Mouse (Mus musculus) forebrain, embryonic 13.5 days (tissue): ENCODE measurements around the gene Siglec1. TPM values are rescaled to one million over a fixed set of nuclear protein-coding genes. Genes with fewer than 3 reads are reported as not detected.
"Not testable (repeated sequence)": the region's sequence is repeated elsewhere in the genome, so short reads cannot be mapped to it uniquely, and the experiment has no call there.

Experiments
- ATAC-seq: fragments of 200-750 bp; cut with Nextera tagmentation; 2 replicates; pipeline ENCODE4 v1.8.0; 2017
- H3K27ac ChIP-seq: fragments of 300-500 bp; sonication (generic); 2 replicates; pipeline ENCODE4 v1.5.1; 2015; ENCODE audit warnings: inconsistent platforms, mild to moderate bottlenecking, moderate library complexity
- H3K27me3 ChIP-seq: fragments of 300-500 bp; sonication (generic); 2 replicates; pipeline ENCODE4 v1.6.1; 2015; ENCODE audit warnings: mild to moderate bottlenecking, inconsistent platforms
- H3K36me3 ChIP-seq: fragments of 300-500 bp; sonication (generic); 2 replicates; pipeline ENCODE4 v1.6.1; 2015; ENCODE audit warnings: mild to moderate bottlenecking, inconsistent platforms; ENCODE audit not compliant: poor library complexity, severe bottlenecking
- H3K4me1 ChIP-seq: fragments of 300-500 bp; sonication (generic); 2 replicates; pipeline ENCODE4 v1.6.1; 2015; ENCODE audit warnings: inconsistent platforms
- H3K4me2 ChIP-seq: fragments of 300-500 bp; sonication (generic); 2 replicates; pipeline ENCODE4 v1.6.1; 2015; ENCODE audit warnings: inconsistent platforms, mild to moderate bottlenecking, moderate library complexity
- H3K4me3 ChIP-seq: fragments of 300-500 bp; sonication (generic); 2 replicates; pipeline ENCODE4 v1.5.1; 2015; ENCODE audit warnings: mild to moderate bottlenecking, inconsistent platforms
- H3K9ac ChIP-seq: fragments of 300-500 bp; sonication (generic); 2 replicates; pipeline ENCODE4 v1.6.1; 2015; ENCODE audit warnings: mild to moderate bottlenecking, inconsistent platforms
- H3K9me3 ChIP-seq: fragments of 300-500 bp; sonication (generic); replicated peaks from 2 replicates; pipeline ENCODE4 v1.6.1; 2016; ENCODE audit warnings: inconsistent platforms
- WGBS: fragments of 180-500 bp; shearing (Covaris S2); methylation state at CpG from one replicate; pipeline ENCODE4 v1.1.7; 2015; 5-methylcytosine and 5-hydroxymethylcytosine counted together
- polyA plus RNA-seq: library from polyadenylated mRNA; unstranded; fragments of >200 nt; fragmentation: Nextera tagmentation; extraction: Ambion mirVana; gene quantifications from 2 replicates; pipeline ENCODE4 v1.2.1, GENCODE M21; 2015

Siglec1 gene
- polyA plus RNA-seq, 1 experiment from 2014 or later: 0.08 TPM

- H3K27ac ChIP-seq: no peak overlapping the region; the same call in 1 of the 2 replicates
Observed at GRCm38 (mm10) chr2:131040854-131041825, 45.4 kb downstream of the Siglec1 start.

DNA sequence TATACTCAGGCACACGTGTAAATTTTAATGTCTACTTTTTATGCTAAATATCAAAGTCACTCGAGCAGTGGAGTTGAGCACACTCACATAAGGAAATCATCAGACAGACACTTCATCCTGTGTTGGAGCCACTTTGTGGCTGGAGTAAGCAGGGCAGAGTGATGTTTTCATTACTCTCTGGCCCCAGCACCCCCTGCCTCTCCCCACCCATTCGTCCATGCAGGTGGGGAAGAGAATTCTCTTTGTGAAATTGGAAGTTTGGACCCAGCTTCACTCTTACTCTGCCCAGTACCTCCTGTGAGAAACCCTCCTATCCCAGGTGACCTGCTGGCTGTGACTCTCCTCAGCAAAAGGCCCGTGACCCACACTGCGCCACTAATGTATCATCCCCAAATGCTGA lies 47.9 kb downstream of the Siglec1 start:
- 0 out of 2 replicates have a peak, but pooled peaks cover 2% of the 10 kb centered on the region for H3K9me3 ChIP-seq
- no peak overlapping the region for H3K4me3 ChIP-seq
- H3K4me1 ChIP-seq: peaks cover 18% of the 10 kb centered on the region
- H3K9ac ChIP-seq: no peak overlapping the region
- H3K27me3 ChIP-seq: peaks cover 44% of the 10 kb centered on the region
- no peak overlapping the region for H3K27ac ChIP-seq
- H3K4me2 ChIP-seq: no peak overlapping the region
- H3K36me3 ChIP-seq: no peaks in the 10 kb centered on the region
- WGBS: 80% methylated on average over 5 of the region's 5 CpGs
- no peak for ATAC-seq

More at GRCm38 (mm10) chr2:131040854-131041825, 45.4 kb downstream of the Siglec1 start:
- Histone ChIP-seq H3K9me3 (no peaks in the 10 kb centered on the region), H3K4me3 (peak overlapping the region; percentile 55), H3K9ac (peak overlapping the region; percentile 68), H3K36me3 (no peaks in the 10 kb centered on the region), H3K4me1 (peaks cover 18% of the 10 kb centered on the region), H3K27me3 (peaks cover 44% of the 10 kb centered on the region), H3K4me2 (peak overlapping the region; percentile 78)
- peak; percentile 87 for ATAC-seq
- 3% methylated on average over 106 of the region's 115 CpGs for WGBS

- no peak for ATAC-seq
- no peak overlapping the region for H3K9ac ChIP-seq
- H3K36me3 ChIP-seq: no peaks in the 10 kb centered on the region
- H3K27ac ChIP-seq: no peak overlapping the region
- peaks cover 7% of the 10 kb centered on the region; the same call in 1 of the 2 replicates for H3K9me3 ChIP-seq
- H3K4me3 ChIP-seq: no peak overlapping the region
- no peak overlapping the region for H3K4me2 ChIP-seq
- peaks cover 18% of the 10 kb centered on the region for H3K4me1 ChIP-seq
- H3K27me3 ChIP-seq: peaks cover 42% of the 10 kb centered on the region
- 90% methylated on average over 6 of the region's 6 CpGs for WGBS
Observed at GRCm38 (mm10) chr2:131038197-131038596, 48.4 kb downstream of the Siglec1 start.

DNA sequence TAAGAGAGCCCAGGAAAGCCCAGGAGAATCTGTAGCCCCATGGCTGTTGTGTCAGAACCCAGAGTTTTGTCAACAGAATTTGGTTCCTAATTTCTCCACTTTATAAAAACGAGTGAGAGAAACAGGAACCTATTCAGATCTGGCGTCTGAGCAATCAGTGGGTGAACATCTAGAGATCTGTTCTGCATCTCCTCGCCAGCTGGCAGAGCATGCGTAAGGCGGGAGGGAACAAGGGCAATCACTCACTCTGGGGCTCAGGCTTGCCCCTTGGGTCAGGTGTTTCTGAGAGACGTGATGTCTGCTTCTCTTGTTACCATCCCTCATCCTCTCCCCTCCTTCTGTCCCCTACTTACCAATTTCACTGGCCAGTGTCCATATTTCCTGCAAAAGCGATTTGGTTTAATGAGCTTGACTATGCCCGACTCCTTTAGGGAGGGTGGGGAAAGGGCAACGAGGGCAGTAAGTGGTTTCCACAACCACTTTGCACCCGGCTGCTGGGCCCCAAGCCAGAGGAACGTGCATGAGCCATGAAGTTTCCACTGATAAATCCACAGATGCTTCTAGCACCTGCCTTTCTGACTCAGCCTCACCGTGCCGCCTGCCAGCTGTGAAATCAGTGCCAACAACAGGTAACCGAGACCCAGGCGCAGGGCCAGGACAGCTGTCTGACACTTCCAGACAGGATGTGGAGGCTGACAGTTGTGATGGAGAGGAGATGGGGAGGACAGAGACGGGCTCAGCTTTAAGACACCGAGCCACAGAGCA lies 49.2 kb downstream of the Siglec1 start:
- H3K9ac ChIP-seq: no peak overlapping the region
- peaks cover 18% of the 10 kb centered on the region for H3K4me1 ChIP-seq
- no peaks in the 10 kb centered on the region for H3K36me3 ChIP-seq
- H3K27me3 ChIP-seq: peaks cover 34% of the 10 kb centered on the region
- H3K4me3 ChIP-seq: no peak overlapping the region
- WGBS: 63% methylated on average over 17 of the region's 17 CpGs
- no peak for ATAC-seq
- H3K9me3 ChIP-seq: peaks cover 7% of the 10 kb centered on the region; the same call in 1 of the 2 replicates
- H3K27ac ChIP-seq: no peak overlapping the region
- H3K4me2 ChIP-seq: no peak overlapping the region

DNA sequence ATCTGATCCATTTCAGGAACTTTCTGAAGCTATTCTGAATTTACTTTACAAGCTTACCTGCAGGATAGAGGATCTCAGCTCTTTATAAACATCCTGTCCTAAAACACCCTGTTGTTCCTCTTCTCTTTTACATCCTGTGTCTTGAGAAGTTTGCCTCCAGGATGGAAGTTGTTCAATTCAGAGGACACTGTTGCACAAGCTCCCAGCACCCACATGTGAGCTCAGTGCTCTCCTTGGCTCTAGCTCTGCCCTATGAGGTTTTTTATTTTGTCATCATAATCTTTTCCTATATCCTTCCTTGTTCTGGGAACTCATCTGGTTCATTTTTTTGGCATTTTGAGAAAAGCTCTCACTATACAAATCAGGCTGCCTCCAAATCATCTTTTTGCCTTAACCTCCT lies 49.8 kb downstream of the Siglec1 start:
- Histone ChIP-seq H3K9me3 (peaks cover 7% of the 10 kb centered on the region; the same call in 1 of the 2 replicates), H3K36me3 (no peaks in the 10 kb centered on the region), H3K4me1 (peaks cover 18% of the 10 kb centered on the region), H3K4me2 (no peak overlapping the region), H3K27me3 (peaks cover 28% of the 10 kb centered on the region), H3K9ac (no peak overlapping the region), H3K4me3 (no peak overlapping the region), H3K27ac (no peak overlapping the region)
- no peak for ATAC-seq

GRCm38 (mm10) chr2:131036343-131036742 lies 50.2 kb downstream of the Siglec1 start:
- no peak for ATAC-seq
- no peak overlapping the region for H3K27ac ChIP-seq
- H3K27me3 ChIP-seq: peaks cover 23% of the 10 kb centered on the region
- H3K4me1 ChIP-seq: peaks cover 15% of the 10 kb centered on the region
- no peaks in the 10 kb centered on the region for H3K36me3 ChIP-seq
- H3K9ac ChIP-seq: no peak overlapping the region
- no peak overlapping the region for H3K4me3 ChIP-seq
- 89% methylated on average over 2 of the region's 2 CpGs for WGBS
- H3K9me3 ChIP-seq: peaks cover 7% of the 10 kb centered on the region; the same call in 1 of the 2 replicates
- H3K4me2 ChIP-seq: no peak overlapping the region

GRCm38 (mm10) chr2:131031406-131031805 lies 55.2 kb downstream of the Siglec1 start:
- H3K9ac ChIP-seq, H3K9me3 ChIP-seq, H3K27ac ChIP-seq, H3K4me3 ChIP-seq, H3K4me1 ChIP-seq, H3K4me2 ChIP-seq, ATAC-seq, H3K27me3 ChIP-seq: not testable (repeated sequence)
- peaks cover 16% of the 10 kb centered on the region for H3K36me3 ChIP-seq
- 73% methylated on average over 1 of the region's 1 CpGs for WGBS

- Histone ChIP-seq H3K36me3 (peaks cover 20% of the 10 kb centered on the region), H3K4me2 (no peak overlapping the region), H3K4me3 (no peak overlapping the region), H3K27me3 (no peaks in the 10 kb centered on the region), H3K9me3 (peaks cover 7% of the 10 kb centered on the region; the same call in 1 of the 2 replicates), H3K27ac (no peak overlapping the region), H3K4me1 (no peaks in the 10 kb centered on the region), H3K9ac (no peak overlapping the region)
- no peak for ATAC-seq
- WGBS: 93% methylated on average over 1 of the region's 1 CpGs
Observed at GRCm38 (mm10) chr2:131030998-131031397, 55.6 kb downstream of the Siglec1 start.

- no peak overlapping the region for H3K4me3 ChIP-seq
- ATAC-seq: no peak
- WGBS: 89% methylated on average over 2 of the region's 2 CpGs
Observed at GRCm38 (mm10) chr2:131030561-131030960, 56.0 kb downstream of the Siglec1 start.

DNA sequence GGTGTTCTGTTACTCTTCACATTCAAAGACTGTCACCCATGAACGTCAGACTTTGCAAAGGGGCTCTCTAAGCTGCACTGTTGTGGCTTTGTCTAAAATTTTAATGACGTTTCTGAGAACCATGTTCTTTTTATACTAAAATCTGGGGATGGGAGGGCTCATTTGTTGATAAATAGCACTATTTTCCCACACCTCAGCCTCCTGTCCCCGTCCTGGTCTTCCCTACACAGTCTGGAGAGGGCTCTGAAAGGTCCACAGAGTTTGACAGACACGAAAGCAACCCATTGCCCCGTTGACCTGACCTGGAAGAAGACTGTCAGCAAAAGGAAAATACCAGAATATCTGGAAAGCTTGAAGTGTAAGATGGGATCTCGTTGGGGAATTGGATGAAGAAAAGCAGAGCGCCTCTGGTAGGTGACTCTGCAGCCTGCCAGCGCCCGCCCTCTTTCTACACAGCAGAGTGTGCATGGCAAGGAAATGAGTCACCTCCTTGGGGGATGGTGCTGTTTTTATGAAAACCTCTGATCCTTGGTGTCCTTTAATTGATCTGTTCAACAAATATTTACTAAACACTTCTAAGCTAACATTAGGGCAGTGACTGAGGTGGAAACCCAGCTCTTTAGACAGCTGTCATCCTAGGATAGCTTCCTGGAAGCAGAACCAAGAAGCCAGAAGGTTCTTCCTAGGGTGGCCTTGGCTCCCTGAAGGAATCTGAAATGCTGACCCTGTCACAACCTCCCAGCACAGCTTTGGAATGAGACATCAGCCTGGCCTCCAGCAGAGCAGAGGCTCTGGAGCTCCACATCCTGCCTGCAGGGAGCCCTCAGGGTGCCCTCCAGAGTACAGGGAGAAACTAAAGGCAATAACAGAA lies 57.3 kb downstream of the Siglec1 start:
- peaks cover 35% of the 10 kb centered on the region for H3K36me3 ChIP-seq
- H3K9me3 ChIP-seq: peaks cover 7% of the 10 kb centered on the region; the same call in 1 of the 2 replicates
- H3K27me3 ChIP-seq: no peaks in the 10 kb centered on the region
- no peak overlapping the region for H3K27ac ChIP-seq
- no peak for ATAC-seq
- no peaks in the 10 kb centered on the region for H3K4me1 ChIP-seq
- H3K9ac ChIP-seq: no peak overlapping the region
- H3K4me2 ChIP-seq: no peak overlapping the region
- H3K4me3 ChIP-seq: no peak overlapping the region
- WGBS: 80% methylated on average over 9 of the region's 9 CpGs

More at GRCm38 (mm10) chr2:131030561-131030960, 56.0 kb downstream of the Siglec1 start:
- peaks cover 24% of the 10 kb centered on the region for H3K36me3 ChIP-seq
- H3K27me3 ChIP-seq: no peaks in the 10 kb centered on the region
- H3K9me3 ChIP-seq: peaks cover 7% of the 10 kb centered on the region; the same call in 1 of the 2 replicates
- no peak overlapping the region for H3K4me2 ChIP-seq
- H3K9ac ChIP-seq: no peak overlapping the region
- H3K4me1 ChIP-seq: no peaks in the 10 kb centered on the region
- H3K27ac ChIP-seq: no peak overlapping the region

- H3K36me3 ChIP-seq: peaks cover 57% of the 10 kb centered on the region
- H3K9me3 ChIP-seq: no peaks in the 10 kb centered on the region
- no peak overlapping the region for H3K9ac ChIP-seq
- 91% methylated on average over 3 of the region's 3 CpGs for WGBS
- no peaks in the 10 kb centered on the region for H3K4me1 ChIP-seq
- H3K27me3 ChIP-seq: no peaks in the 10 kb centered on the region
- ATAC-seq: no peak
- H3K4me2 ChIP-seq: no peak overlapping the region
- no peak overlapping the region for H3K27ac ChIP-seq
- no peak overlapping the region for H3K4me3 ChIP-seq
Observed at GRCm38 (mm10) chr2:131026941-131027340, 59.6 kb downstream of the Siglec1 start.
